Comparison of ENCODE assay signal across 20 mouse cellular contexts in the genomic region with DNA sequence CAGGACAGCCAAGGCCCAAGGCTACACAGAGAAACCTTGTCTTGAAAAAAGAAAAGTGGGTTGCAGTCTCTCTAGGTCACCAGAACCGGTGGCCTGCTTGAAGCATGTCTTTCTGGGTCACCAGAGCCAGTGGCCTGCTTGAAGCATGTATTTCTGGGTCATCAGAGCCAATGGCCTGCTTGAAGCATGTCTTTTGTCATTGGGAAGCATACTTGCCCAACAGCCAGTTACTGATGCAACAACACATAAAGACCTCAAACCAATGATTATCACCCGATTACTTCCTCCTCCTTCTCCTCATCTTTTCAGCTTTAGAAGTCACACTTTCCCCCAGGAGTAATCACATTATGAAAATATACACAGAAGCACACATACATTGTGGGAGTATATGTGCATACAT.
"Had no signal": no experiment of that assay in that cellular context is flagged by ENCODE, and none has a peak within 500 bp of the region (broad histone marks: within the 10 kb centered on the region; RNA-seq: fewer than 3 reads in every experiment).

No protein-coding gene starts in this region.

- H3K4me3 ChIP-seq: lung, embryonic 15.5 days; midbrain, embryonic 10.5 days; midbrain, embryonic 12.5 days; myocyte; neural tube, embryonic 13.5 days; neural tube, embryonic 15.5 days; stomach, embryonic 15.5 days had no signal

- ATAC-seq: liver, postnatal 0 days; lung, postnatal 0 days; midbrain, embryonic 16.5 days had no signal

- H3K9me3 ChIP-seq: lung, embryonic 15.5 days; midbrain, embryonic 10.5 days; midbrain, embryonic 12.5 days; neural tube, embryonic 13.5 days; neural tube, embryonic 15.5 days; stomach, embryonic 15.5 days had no signal

- H3K27ac ChIP-seq: lung, embryonic 15.5 days; macrophage; midbrain, embryonic 10.5 days; midbrain, embryonic 12.5 days; neural tube, embryonic 13.5 days; neural tube, embryonic 15.5 days; stomach, embryonic 15.5 days; stomach, postnatal 0 days had no signal

- H3K4me1 ChIP-seq: lung, embryonic 15.5 days; midbrain, embryonic 10.5 days; midbrain, embryonic 12.5 days; neural tube, embryonic 13.5 days; neural tube, embryonic 15.5 days; stomach, embryonic 15.5 days had no signal

- H3K27me3 ChIP-seq: lung, embryonic 15.5 days; midbrain, embryonic 12.5 days; neural tube, embryonic 13.5 days; neural tube, embryonic 15.5 days; stomach, embryonic 15.5 days had no signal

- H3K4me2 ChIP-seq: lung, embryonic 15.5 days; midbrain, embryonic 12.5 days; neural tube, embryonic 13.5 days; neural tube, embryonic 15.5 days; stomach, embryonic 15.5 days had no signal

- H3K36me3 ChIP-seq: lung, embryonic 15.5 days; midbrain, embryonic 10.5 days; midbrain, embryonic 12.5 days; neural tube, embryonic 13.5 days; neural tube, embryonic 15.5 days; stomach, embryonic 15.5 days had no signal

- H3K9ac ChIP-seq: liver, postnatal 0 days; lung, embryonic 15.5 days; midbrain, embryonic 12.5 days; neural tube, embryonic 13.5 days; neural tube, embryonic 15.5 days; stomach, embryonic 15.5 days had no signal

- DNase-seq: liver, postnatal 0 days; lung, adult 2 months; lung, postnatal 14 days; lung, postnatal 36 days; midbrain, embryonic 14.5 days; right cerebral cortex, postnatal 14 days; thymus, adult 2 months; thymus, postnatal 25 days; thymus, postnatal 4 days had no signal
